In genomic region chr11:80614418-80614817, GRCm38 (mm10) we compare ENCODE assay signal across 9 mouse cellular contexts.
DNase-seq lines count a peak whose midpoint lies in the region; ATAC-seq and TF ChIP-seq lines count a peak whose summit lies in the region.
"Had no signal": no experiment of that assay in that cellular context is flagged by ENCODE, and none has a peak within 500 bp of the region (broad histone marks: within the 10 kb centered on the region; RNA-seq: fewer than 3 reads in every experiment).

No protein-coding gene starts in this region.

- H3K4me2 ChIP-seq in liver, embryonic 11.5 days, result no peak overlapping the region
- no peak overlapping the region for H3K4me2 ChIP-seq in embryonic facial prominence, embryonic 11.5 days (ENCODE audit: low read depth, low read length)
- H3K4me2 ChIP-seq: liver, embryonic 15.5 days had no signal

- peaks cover 2% of the 10 kb centered on the region; the same call in 1 of the 2 replicates for H3K4me1 ChIP-seq in liver, adult 2 months (ENCODE audit: control insufficient read depth, insufficient read depth, low read length)
- H3K4me1 ChIP-seq in liver, embryonic 11.5 days (replicated peaks; ENCODE audit: control insufficient read depth, insufficient read depth, low read length), result no peaks in the 10 kb centered on the region
- H3K4me1 ChIP-seq in embryonic facial prominence, embryonic 11.5 days (ENCODE audit: control insufficient read depth, insufficient read depth, low read length), result no peaks in the 10 kb centered on the region
- H3K4me1 ChIP-seq: liver, embryonic 15.5 days had no signal

- ATAC-seq in liver, embryonic 11.5 days (replicated peaks; ENCODE audit: low FRiP score), result no peak
- ATAC-seq in embryonic facial prominence, embryonic 11.5 days (replicated peaks; ENCODE audit: insufficient number of reproducible peaks, low FRiP score, low TSS enrichment, low read depth), result no peak

- no peak overlapping the region for H3K27ac ChIP-seq in liver, adult 2 months (replicated peaks; ENCODE audit: insufficient read depth, low read depth, low read length)
- no peak overlapping the region for H3K27ac ChIP-seq in liver, embryonic 11.5 days (ENCODE audit: low read depth, low read length)
- H3K27ac ChIP-seq in embryonic facial prominence, embryonic 11.5 days (replicated peaks; ENCODE audit: low read depth, low read length), result no peak overlapping the region
- H3K27ac ChIP-seq: liver, embryonic 15.5 days had no signal

- H3K36me3 ChIP-seq in liver, adult 2 months (ENCODE audit: control insufficient read depth, insufficient read depth, low read length), result no peaks in the 10 kb centered on the region
- no peaks in the 10 kb centered on the region for H3K36me3 ChIP-seq in liver, embryonic 11.5 days (ENCODE audit: control insufficient read depth, insufficient read depth, low read length)
- no peaks in the 10 kb centered on the region for H3K36me3 ChIP-seq in embryonic facial prominence, embryonic 11.5 days (replicated peaks; ENCODE audit: control insufficient read depth, insufficient read depth, low read depth, low read length)
- H3K36me3 ChIP-seq: liver, embryonic 15.5 days had no signal

- H3K79me2 ChIP-seq in liver, adult 2 months (ENCODE audit: control insufficient read depth, insufficient read depth, low read length), result no peaks in the 10 kb centered on the region

- H3K9ac ChIP-seq in liver, adult 2 months (ENCODE audit: low read depth, low read length), result no peak overlapping the region
- H3K9ac ChIP-seq in liver, embryonic 11.5 days (ENCODE audit: low read depth, low read length), result no peak overlapping the region
- H3K9ac ChIP-seq in embryonic facial prominence, embryonic 11.5 days (replicated peaks; ENCODE audit: low read length), result no peak overlapping the region
- H3K9ac ChIP-seq: liver, embryonic 15.5 days had no signal

- peak; percentile 28; the same call in 1 of the 2 replicates for TF ChIP-seq CTCF in liver, adult 2 months (IDR thresholded peaks at IDR 0.05; ENCODE audit: low read depth, low read length)

- WGBS in liver, adult 2 months, result 49% methylated on average over 5 of the region's 5 CpGs
- WGBS in liver, embryonic 11.5 days, result 40% methylated on average over 5 of the region's 5 CpGs
- WGBS in embryonic facial prominence, embryonic 11.5 days, result 40% methylated on average over 5 of the region's 5 CpGs

- H3K9me3 ChIP-seq in liver, embryonic 11.5 days (ENCODE audit: control insufficient read depth, low read length), result no peaks in the 10 kb centered on the region
- no peaks in the 10 kb centered on the region for H3K9me3 ChIP-seq in embryonic facial prominence, embryonic 11.5 days (replicated peaks; ENCODE audit: control insufficient read depth, low read length)
- H3K9me3 ChIP-seq: liver, embryonic 15.5 days had no signal

- H3K27me3 ChIP-seq in liver, adult 2 months (ENCODE audit: control insufficient read depth, insufficient read depth, low read length), result no peaks in the 10 kb centered on the region
- no peaks in the 10 kb centered on the region for H3K27me3 ChIP-seq in liver, embryonic 11.5 days (replicated peaks; ENCODE audit: control insufficient read depth, insufficient read depth, low read length)
- H3K27me3 ChIP-seq in embryonic facial prominence, embryonic 11.5 days (ENCODE audit: control insufficient read depth, insufficient read depth, low read length), result no peaks in the 10 kb centered on the region
- H3K27me3 ChIP-seq: liver, embryonic 15.5 days had no signal

- DNase-seq in adrenal gland, adult 2 months, result peak; percentile 17
- no peak for DNase-seq in adrenal gland, adult 8-10 months
- peak; percentile 40 for DNase-seq in liver, adult 2 months (ENCODE audit: extremely low read depth, low read depth, low spot score)
- no peak for DNase-seq in liver, embryonic 11.5 days (ENCODE audit: low spot score)
- peak; percentile 66 for DNase-seq in embryonic facial prominence, embryonic 11.5 days (ENCODE audit: low spot score)
- DNase-seq in layer of hippocampus, postnatal 14 days (ENCODE audit: low spot score in 2 of 2), result peak; percentile 30 to 73
- DNase-seq in natural killer cell, adult 2 months (ENCODE audit: low spot score in 2 of 2), result peak; percentile 32 to 46
- DNase-seq in gastrocnemius, postnatal 10 days, result no peak

- no peak for TF ChIP-seq POLR2A in liver, adult 2 months (IDR thresholded peaks at IDR 0.05; ENCODE audit: extremely low read depth, insufficient read depth, low read length)

- no peak overlapping the region for H3K4me3 ChIP-seq in liver, adult 2 months (ENCODE audit: insufficient read depth, low read depth, low read length)
- no peak overlapping the region for H3K4me3 ChIP-seq in liver, embryonic 11.5 days (ENCODE audit: low read depth, low read length)
- H3K4me3 ChIP-seq in embryonic facial prominence, embryonic 11.5 days (ENCODE audit: low read depth, low read length), result no peak overlapping the region
- H3K4me3 ChIP-seq: liver, embryonic 15.5 days had no signal

Comparison
In these comparisons a context has a peak if more than half of its experiments do, and no peak if none do; other contexts are left out.
1. DNase-seq: peak in adrenal gland, adult 2 months (single experiment), liver, adult 2 months (single experiment), embryonic facial prominence, embryonic 11.5 days (single experiment), layer of hippocampus, postnatal 14 days (2 of 2) and natural killer cell, adult 2 months (2 of 2); none in adrenal gland, adult 8-10 months (single experiment), liver, embryonic 11.5 days (single experiment) and gastrocnemius, postnatal 10 days (single experiment).